Mouse (Mus musculus) MEL (cell line): ENCODE data around the gene Ighmbp2.

Experiments used
- CHD1 ChIP-seq: IDR thresholded peaks from 2 replicates; pipeline ENCODE4 v1.6.1; 2012; ENCODE audit warnings: low read depth, mild to moderate bottlenecking, inconsistent platforms, low read length, improper control_type of control experiment
- CTCF ChIP-seq, 3 experiments: IDR thresholded peaks in 2 of 3; conservative IDR thresholded peaks in 1 of 3; 2 replicates each; pipeline ENCODE4 v1.5.1; 2011 to 2012; ENCODE audit warnings: low read length in 3 of 3, low read depth in 2 of 3, mild to moderate bottlenecking in 2 of 3, improper control_type of control experiment in 1 of 3, inconsistent platforms in 1 of 3, mixed read lengths in 1 of 3, moderate library complexity in 1 of 3; ENCODE audit not compliant: control insufficient read depth in 1 of 3, insufficient read depth in 1 of 3, poor library complexity in 1 of 3, severe bottlenecking in 1 of 3
- EP300 ChIP-seq, 2 experiments: IDR thresholded peaks; 2 replicates each; pipeline ENCODE4 v1.6.1; 2011; ENCODE audit warnings: improper control_type of control experiment in 2 of 2, low read length in 2 of 2, low read depth in 1 of 2, mild to moderate bottlenecking in 1 of 2
- MAFK ChIP-seq: IDR thresholded peaks from 2 replicates; pipeline ENCODE4 v1.6.1; 2011; ENCODE audit warnings: low read depth, mild to moderate bottlenecking, low read length, improper control_type of control experiment, borderline replicate concordance
- MEF2A ChIP-seq: IDR thresholded peaks from 2 replicates; pipeline ENCODE4 v1.6.1; 2014; ENCODE audit warnings: low read depth, mild to moderate bottlenecking, inconsistent platforms, low read length, improper control_type of control experiment; ENCODE audit not compliant: poor library complexity, insufficient replicate concordance, severe bottlenecking; ENCODE audit errors: extremely low read depth
- MXI1 ChIP-seq: IDR thresholded peaks from 2 replicates; pipeline ENCODE4 v1.6.1; 2011; ENCODE audit warnings: mild to moderate bottlenecking, low read depth, low read length, improper control_type of control experiment
- MYB ChIP-seq: IDR thresholded peaks from 2 replicates; pipeline ENCODE4 v1.6.1; 2011; ENCODE audit warnings: mild to moderate bottlenecking, low read depth, low read length, improper control_type of control experiment
- NELFE ChIP-seq: IDR thresholded peaks from 2 replicates; pipeline ENCODE4 v1.6.1; 2011; ENCODE audit warnings: low read depth, low read length, improper control_type of control experiment

DNA sequence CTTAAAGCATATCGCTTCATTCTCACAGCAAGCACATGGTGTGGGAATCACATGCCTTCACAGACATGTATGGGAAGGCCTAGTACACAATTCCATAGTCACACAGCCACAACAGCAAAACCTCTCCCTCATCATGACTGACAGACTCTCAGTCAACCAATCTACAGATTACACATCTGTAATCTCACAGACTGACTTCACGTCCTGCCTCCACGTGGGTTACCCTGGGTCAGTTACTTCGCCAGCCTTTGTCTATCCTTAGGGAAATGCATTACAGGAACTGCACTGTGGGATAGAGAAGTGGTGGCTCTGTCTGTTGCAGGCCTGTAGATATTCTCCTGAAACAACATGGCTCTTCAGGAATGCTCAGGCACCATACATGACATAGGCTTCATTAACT lies 931 bp downstream of the Ighmbp2 start:
- TF ChIP-seq MYB (no peak), EP300 (IDR thresholded peaks at IDR 0.05; ENCODE audit: low read depth in 1 of 2, low read length in 2 of 2) (no peak), MAFK (no peak), NELFE (no peak), MXI1 (peak; percentile 63), MEF2A (no peak), CTCF (IDR thresholded peaks at IDR 0.05 in 2 of 3, conservative IDR thresholded peaks at IDR 0.05 in 1 of 3; ENCODE audit: control insufficient read depth in 1 of 3, insufficient read depth in 1 of 3, low read depth in 2 of 3, low read length in 3 of 3, poor library complexity in 1 of 3, severe bottlenecking in 1 of 3) (no peak), CHD1 (no peak)
